Mouse (Mus musculus): ENCODE data around the gene Pde3a. TPM values are rescaled to one million over a fixed set of nuclear protein-coding genes. Genes with fewer than 3 reads are reported as not detected.

Gene Pde3a
- total RNA-seq (2022), result 1 to 10 TPM; 1.7 to 3.4 (median 2.4) TPM

DNA sequence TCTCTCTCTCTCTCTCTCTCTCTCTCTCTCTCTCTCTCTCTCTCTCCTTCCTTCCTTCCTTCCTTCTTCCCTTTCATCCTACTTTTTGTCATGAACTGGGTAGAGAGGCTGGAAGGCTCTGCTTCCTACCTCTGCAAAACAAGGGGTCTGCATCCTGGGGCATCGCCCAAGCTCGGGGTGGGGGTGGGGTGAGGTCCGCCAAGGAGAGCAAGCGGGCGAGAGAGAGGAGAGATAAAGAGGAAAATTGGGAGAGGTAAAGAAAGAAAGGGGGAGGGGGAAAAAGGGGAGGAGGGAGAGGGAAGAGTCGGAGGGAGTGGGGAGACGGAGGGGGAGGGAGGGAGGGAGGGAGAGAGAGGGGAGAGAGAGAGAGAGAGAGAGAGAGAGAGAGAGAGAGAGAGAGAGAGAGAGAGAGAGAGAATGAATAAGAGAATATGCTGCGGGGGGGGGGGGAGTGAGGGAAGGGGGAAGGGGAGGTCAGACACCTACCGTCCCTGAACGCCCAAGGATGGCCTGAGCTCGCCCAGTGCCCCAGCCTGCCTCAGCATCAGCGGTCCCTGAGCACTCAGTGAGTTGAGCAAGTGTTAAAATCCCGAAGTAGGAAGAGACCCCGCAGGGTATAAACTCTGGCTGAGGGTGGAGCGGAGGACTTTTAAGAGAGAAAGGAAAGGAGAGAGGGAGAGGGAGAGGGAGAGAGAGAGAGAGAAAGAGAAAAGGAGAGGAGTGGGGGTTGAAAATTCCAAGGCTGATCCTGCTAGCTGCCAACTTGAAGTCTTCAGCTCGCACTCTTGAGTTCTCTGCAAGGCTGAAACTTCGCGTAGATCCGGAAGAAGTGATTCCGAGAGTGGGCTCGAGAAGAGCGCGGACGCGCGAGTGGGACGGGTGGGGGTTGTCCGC, at the start of gene Pde3a:
Gene Pde3a, plus strand, starts transcription at position 579 of the 894 bp plus-strand sequence.
- DNase-seq (ENCODE audit: low spot score in 2 of 2), result no peak

DNA sequence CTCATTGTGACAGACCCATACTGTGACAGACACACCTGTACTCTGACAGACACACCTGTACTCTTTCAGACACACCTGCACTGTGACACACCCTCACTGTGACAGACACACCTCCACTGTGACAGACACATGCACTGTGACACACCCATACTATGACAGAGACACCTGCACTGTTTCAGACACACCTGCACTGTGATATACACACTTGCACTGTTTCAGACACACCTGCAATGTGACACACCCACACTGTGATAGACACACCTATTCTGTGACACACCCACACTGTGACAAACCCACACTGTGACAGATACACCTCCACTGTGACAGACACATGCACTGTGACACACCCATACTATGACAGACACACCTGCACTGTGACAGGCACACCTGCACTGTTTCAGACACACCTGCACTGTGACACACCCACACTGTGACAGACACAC, 48.9 kb upstream of the Pde3a start:
- no peak for DNase-seq (ENCODE audit: low spot score in 2 of 2)

DNA sequence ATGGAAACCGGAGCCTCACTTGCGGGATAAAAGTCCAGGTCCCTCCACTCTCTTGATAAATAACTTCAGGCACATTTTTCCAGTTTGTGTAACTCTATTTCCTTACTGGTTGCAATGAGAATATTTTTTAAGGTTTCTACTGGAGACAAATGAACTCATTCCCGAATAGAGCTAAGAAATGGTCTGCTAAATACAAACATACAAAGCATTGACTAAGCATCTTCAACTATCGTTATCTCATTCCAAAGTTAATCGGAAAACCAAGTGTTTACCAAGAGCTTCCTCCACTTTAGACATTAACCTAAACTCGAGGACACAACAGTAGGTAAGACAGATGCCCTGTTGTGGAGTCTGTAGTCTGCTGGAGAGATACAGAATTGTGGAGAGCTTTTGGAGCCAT, 41.5 kb upstream of the Pde3a start:
- no peak for DNase-seq (ENCODE audit: low spot score in 2 of 2)

DNA sequence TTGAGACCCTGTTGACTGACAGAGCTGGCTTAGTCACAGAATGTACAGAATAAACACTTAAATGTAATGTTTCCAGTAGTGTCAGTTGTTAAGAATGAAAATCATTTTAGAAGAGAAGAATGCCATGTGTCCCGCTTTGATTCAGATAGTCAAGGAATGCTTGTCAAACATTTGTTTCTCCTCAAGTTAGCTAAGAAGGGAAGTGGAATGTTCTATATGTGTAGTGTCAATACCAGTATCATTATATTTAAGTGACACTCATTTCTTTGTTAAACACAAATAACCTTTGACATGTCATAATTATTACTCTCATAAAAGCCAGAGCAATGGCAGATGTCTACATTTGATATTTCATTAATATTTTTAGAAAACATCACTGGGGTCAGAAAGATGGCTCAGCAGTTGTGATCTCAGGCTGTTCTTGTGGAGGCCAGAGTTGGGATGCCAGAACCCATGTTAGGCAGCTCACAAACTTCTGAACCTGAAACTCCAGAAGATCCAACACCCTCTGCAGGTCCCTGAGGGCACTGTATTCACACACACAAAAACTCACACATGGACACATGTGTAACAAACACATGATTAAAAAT, 40.7 kb upstream of the Pde3a start:
- no peak for DNase-seq (ENCODE audit: low spot score in 2 of 2)

DNA sequence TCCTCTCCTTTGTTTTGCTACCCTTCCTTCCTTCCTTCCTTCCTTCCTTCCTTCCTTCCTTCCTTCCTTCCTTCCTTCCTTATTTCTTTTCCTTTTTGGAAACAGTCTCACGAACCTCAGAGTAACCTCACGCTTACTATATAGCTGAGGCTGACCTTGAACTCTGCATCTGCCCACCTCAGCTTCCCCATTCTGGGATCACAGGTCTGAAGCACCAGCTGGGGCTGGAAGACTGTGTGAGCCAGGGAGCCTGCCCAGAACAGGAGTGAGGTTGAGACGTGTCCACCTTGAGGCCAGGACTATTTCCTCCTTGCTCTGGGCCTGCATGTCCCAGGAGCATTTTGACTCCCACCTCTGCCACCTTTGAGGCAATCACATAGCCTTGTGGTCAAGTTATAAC, 39.0 kb upstream of the Pde3a start:
- no peak for DNase-seq (ENCODE audit: low spot score in 2 of 2)

DNA sequence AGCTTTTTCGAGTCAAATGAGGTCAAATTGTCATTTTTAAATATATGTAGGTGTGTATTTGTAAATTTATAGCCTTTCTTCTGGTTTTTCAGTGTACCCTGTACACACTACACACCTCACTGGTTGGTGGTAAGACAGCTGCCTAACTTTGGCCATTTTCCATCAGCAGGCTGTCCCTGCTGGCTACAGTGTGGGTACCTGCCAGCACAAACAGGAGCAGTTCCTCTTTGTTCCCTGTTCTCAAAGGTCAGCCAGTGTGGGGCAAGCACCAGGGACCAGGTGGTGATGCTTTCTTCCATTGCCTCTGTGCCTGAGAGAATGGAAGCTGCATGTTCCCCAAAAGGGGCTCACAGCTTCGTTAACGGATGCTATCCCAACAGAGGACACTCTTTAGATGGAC, 28.0 kb upstream of the Pde3a start:
- no peak for DNase-seq (ENCODE audit: low spot score in 2 of 2)

DNA sequence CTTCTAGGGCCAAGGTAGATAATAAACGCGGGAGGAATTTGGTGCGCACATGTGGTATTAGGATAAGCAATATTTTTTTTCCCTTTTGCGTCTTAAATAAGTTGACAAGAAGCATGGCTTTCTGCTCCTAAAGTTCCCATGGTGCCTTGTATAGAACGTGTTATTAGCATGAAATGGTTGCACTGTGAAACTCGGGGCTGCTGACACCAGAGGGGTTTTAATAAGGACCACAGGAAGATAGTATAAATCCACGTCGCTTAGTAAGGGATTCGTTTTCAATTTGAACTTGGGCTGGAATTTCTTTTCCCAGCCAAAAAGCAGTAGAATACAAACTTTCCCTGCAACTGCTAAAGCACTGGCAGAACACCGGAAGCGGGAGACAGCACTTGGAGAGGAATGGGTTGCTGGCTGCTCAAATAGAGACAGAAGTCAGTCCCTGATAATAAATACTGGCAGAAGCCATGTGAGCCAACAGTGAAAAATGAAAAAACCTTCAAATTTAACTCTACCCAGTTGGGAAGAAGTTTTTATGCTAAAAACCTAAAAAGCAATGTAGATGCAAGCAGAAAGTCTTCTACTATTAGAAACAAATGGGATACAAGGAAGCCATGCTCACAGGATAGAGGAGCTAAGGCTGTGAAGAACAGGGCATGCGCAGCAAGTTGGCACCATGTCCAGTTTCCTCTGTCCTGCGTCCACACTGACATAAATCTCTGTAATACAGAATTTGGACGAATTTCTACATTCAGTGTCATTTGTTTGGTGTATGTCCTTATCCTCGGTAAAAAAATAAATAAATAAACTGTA, 22.0 kb upstream of the Pde3a start:
- no peak for DNase-seq (ENCODE audit: low spot score in 2 of 2)

DNA sequence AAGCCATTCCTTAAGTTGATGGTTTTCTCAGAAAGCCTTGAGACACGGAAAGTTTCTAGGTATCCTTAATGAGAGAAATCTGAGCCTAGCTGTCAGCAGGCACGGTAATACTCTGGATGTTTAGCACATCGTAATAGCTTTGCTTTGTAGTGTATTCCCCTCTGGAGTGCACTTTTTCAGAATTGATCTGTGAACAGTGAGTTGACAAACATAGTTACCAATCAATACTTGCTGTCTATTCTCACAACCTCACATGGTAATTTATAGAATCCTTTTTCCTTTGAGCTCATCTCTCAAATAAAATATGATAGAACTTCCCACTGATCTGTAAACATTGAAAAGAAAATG, 21.4 kb upstream of the Pde3a start:
- no peak for DNase-seq (ENCODE audit: low spot score in 2 of 2)

DNA sequence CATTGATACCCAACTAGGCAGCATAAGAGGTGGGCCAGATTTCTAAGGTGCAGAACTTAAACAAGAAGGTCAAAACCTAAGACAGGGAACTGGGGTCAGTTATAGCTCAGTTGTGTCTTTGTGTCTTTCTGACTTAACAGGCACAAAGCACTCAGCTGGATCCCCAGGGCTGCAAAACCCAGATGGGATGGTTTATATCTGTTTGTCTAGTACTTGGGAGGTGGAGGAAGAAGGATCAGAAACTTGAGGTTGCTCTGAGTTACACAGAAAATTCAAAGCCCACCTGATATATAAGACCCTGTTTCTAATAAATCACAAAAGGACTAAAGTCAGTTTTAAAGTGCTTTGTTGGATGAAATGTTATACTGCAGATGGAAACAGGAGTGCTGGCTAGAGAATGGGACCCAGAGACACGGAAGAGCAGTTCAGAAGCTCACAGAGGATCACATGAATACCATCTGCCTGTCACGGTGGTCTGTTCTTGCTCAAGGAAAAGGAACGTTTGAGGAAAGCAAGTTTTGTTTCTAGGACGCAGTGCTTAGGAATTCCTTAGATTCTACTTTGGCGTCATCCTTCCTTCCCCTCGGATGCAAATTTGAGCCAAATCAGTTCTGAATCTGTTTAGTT, 16.2 kb upstream of the Pde3a start:
- DNase-seq (ENCODE audit: low spot score in 2 of 2), result no peak

DNA sequence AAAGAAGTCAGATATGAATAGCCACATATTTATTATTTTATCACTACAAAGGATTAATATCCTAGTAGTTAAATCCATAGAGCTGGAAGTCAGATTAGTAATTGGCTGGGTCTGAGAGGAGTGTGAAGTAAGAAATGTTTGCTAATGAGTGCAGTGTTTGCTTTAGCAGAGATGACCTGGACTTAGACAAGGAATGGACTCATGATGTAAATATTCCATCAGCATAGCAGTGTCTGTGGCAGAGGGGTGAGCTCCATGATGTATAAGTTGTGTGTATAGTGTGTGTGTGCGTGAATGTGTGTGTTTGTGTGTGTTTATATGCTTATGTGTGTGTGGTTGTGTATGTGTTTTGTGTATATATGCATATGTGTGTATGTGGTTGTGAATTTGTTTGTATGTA, 7.3 kb upstream of the Pde3a start:
- DNase-seq (ENCODE audit: low spot score in 2 of 2), result no peak

DNA sequence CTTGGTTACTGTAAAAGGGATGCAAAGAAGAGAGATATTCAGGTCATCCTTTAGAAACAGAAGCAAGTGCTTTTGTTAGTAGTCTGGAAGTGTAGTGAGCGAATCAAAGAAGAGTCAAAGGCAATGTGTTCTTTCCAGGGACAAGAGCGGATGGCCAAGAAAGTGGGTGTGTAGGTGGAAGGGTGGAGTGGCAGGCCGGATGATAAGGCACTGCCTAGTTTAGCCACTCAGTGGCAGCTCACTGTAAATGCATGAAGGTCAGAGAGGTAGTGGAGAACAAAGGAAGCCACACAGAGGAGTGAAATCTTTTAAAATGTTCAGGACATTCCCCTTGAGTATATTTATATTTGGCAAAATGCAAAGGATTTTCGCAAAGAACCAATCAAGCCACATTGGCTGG, 4.0 kb upstream of the Pde3a start:
- DNase-seq (ENCODE audit: low spot score in 2 of 2), result no peak

DNA sequence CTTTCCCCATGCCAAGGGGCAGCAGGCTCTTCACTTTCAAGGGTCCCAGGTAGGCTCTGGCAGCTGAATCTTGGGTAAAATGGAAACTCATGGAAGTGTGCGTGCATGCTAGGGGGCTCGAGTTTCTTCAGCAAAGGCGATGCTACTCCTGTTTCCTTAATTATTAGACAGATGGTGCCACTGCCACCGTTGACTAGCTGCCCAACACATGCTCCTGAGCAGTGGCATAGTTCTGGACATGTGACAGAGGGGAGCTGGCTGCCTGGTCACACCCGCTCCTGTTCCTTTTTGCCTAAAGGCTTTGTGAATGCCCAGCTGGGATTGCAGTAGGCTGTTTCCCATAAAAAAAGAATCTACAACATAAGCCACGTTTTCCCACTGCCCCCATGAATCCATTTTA, 2.7 kb upstream of the Pde3a start:
- no peak for DNase-seq (ENCODE audit: low spot score in 2 of 2)

DNA sequence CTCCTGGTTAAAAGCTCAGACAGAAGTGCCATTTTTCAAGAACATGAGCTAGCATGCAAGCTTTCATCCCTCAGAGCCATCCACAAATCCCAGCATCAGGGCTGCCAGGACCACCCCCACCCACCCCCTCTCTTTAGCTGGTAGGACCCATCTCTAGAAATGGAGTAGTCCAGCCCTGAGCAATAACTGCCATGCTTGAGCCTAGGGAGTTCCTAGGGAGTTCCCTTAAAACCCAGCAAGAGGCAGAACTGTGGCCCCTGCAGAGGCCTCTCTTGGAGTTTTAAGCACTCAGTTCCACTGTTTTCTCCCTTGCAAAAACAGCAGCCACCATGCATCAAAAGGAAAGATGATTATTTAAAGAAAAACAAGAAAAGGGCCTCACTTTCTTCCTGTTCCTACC, 988 bp upstream of the Pde3a start:
- DNase-seq (ENCODE audit: low spot score in 2 of 2), result no peak

DNA sequence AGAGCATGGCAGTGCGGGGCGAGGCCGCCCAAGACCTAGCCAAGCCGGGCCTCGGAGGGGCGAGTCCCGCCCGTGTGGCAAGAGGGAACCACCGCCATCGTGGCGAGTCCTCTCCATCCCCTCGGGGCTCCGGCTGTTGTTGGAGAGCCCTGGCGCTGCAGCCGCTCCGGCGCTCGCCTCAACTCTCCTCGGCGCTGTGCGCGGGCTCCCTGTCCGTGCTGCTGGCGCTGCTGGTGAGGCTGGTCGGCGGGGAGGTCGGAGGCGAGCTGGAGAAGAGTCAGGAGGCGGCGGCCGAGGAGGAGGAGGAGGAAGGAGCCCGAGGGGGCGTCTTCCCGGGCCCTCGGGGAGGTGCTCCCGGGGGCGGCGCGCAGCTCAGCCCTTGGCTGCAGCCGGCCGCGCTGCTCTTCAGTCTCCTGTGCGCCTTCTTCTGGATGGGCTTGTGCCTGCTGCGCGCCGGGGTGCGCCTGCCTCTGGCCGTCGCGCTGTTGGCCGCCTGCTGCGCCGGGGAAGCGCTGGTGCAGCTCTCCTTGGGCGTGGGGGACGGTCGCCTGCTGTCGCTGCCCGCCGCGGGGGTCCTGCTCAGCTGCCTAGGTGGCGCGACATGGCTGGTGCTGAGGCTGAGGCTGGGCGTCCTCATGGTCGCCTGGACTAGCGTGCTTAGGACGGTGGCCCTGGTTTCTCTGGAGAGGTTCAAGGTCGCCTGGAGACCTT, 671 bp downstream of the Pde3a start:
- DNase-seq (ENCODE audit: low spot score in 2 of 2), result peak; percentile 9 to 17

DNA sequence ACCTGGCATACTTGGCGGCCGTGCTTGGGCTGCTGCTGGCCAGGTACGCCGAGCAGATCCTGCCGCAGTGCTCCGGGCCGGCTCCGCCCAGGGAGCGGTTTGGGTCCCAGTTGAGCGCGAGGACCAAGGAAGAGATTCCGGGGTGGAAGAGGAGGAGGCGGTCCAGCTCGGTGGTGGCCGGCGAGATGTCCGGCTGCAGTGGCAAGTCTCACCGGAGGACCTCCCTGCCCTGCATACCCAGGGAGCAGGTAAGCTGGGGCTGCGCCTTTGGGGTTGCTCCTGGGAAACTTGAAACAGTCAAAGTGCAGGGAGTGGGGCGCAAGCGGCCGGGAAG, 1.2 kb downstream of the Pde3a start:
- DNase-seq (ENCODE audit: low spot score in 2 of 2), result no peak

DNA sequence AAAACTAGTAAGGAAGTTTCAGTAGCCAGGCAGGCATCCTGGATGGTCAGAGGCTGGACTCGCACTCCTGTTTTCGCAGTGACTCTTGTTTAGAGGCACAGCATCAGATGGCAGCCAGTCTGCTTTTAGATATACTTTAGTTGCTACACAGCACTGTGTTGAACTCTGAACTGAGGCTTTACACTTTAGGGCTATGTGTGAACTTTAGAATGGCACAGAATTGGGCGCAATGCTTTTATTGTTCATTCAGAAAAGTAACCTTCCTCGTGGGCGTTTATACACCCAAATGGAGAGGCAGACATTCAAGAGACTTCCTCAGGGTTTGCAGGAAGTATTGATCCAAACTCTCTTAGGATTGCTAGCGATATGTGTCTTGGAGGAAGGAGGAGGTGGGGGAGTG, 1.9 kb downstream of the Pde3a start:
- DNase-seq (ENCODE audit: low spot score in 2 of 2), result no peak

DNA sequence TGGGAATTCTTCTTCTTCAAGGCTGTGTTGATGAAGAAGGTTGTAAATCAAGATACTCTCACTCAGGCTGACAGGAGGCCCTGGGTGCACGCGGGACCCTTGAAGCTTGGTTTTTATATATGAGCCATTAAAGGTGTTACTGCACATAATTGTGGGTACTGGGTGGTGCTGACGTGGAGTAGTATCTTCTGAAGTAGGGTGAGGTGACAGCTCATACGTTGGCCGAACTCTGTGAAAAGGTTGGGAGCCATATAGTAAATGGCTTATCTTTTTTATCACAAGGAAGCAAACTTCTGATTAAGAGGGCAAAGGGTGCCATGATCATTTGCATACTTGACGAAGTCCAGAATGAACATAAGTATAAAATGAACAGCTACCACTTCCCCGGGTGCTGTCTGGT, 3.5 kb downstream of the Pde3a start:
- DNase-seq (ENCODE audit: low spot score in 2 of 2), result no peak

DNA sequence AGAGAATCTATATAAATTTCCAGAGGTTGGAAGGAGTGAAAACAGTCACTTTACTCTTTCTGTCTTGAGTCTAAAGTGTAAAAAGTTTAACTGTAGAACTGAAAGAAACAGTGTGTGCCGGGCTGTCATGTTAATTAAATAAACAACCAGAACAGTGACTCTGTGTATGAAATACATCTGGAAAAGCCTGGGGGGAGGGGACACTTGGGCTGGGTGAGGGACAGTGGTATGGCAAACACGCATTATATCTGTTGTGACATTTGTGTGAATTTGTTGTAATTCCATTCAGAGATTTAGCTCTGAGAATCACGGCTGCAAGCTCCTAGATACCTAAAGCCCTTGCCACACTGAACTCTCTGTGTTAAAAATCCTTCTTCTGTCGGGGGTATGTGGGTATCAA, 5.9 kb downstream of the Pde3a start:
- DNase-seq (ENCODE audit: low spot score in 2 of 2), result no peak

DNA sequence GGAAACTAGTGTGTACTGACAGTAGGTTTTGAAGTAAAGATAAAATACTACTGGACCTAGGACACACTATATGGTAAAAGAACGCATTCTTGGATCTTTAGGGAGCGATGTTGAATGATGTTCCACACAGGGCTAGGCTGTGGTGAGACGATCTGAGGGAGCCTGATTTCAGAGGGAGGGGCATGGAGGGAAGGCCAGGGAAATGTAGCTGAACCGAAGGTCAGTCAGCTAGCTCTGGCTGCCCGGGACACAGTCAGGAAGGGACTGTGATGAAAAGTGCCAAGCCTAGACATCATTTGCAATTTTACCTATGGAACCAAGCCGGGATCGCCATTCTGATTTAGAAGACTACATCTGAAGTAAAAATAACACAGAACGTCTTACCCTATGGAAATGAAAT, 7.8 kb downstream of the Pde3a start:
- no peak for DNase-seq (ENCODE audit: low spot score in 2 of 2)

DNA sequence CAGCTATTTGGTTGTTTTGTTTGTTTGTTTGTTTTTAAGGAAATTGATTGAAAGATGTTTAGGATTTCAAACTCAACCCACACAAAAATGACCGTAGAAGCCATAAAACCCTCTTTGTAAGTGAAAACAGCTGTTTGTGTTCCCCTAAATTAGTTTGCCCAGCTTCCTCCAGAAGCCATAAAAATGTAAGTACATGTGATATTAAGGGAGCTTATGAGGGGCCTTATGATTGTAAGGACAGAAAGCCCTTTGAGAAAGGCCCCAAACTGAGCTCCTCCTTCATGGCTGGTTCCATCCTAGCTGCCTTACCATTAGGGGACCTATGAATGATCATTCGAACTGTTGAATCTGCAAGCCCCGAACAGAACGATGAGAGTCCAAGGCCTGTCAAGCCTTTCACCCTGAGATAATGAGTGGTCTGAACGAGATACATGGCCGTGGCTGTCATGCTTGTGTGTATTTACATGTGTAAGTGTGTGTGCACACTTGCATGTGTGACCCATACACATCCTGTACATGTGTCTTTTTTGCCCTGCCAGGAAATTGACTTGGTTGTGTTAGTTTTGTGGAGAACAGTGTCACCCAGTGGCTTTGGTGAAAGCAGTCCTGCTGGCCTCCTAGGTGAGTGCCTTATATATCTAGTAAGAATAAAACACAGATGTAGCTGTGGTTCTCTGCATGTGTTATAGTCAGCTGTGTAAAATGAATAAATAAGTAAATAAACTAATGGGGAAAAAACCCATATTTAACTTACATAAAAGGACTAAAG, 8.5 kb downstream of the Pde3a start:
- no peak for DNase-seq (ENCODE audit: low spot score in 2 of 2)

DNA sequence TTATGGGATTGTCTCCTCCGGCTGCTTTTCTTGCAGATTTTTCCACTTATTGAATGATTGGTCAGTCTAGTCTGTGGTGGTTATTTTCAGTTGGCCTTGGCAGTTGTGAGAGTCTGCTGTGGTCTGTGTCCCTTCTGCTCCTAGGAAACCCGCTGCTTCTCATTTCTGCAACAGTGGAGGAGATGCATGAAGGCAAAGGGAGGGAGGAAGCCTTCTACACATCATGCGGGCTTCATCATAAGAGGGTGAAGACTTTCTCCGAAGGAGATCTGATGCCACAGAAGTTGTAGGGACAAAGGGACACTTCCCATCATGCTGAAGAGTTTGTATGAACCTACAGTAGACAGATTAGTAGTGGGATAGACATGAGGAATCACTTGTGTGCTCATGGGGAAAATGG, 16.2 kb downstream of the Pde3a start:
- DNase-seq (ENCODE audit: low spot score in 2 of 2), result no peak
